Mouse (Mus musculus): Measurements from ENCODE around the gene Ncl. TPM values are rescaled to one million over a fixed set of nuclear protein-coding genes. Genes with fewer than 3 reads are reported as not detected.
A peak's percentile ranks its signal among the peaks of the same experiment; 100 is the strongest.

The Ncl gene
- total and polyA plus RNA-seq, 3 experiments, result 246 to 1,708 (median 370) TPM

DNA sequence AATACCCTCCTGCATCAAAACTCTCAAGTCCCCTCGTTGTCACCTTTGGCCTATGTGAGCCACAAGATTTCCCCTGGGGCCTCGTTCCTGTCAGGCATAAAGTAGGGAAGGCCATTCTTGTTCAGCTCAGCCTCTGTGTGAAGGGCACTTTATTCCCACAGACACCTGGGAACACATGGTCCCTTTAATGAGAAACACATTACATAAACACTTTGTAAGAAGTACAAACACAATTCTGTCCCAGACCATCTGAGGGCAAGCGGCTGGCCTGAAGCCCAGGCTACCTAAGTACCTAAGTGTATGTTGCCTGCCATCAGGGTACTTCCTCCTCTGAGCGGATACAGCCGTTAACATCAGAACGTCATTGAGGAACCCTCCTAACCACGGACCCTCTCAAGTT is 39.0 kb upstream of the Ncl start:
- H3K79me2 ChIP-seq (ENCODE audit: control insufficient read depth, insufficient read depth, low read length, poor library complexity), result no peaks in the 10 kb centered on the region
- no peaks in the 10 kb centered on the region for H3K27me3 ChIP-seq (ENCODE audit: control insufficient read depth in 1 of 2, insufficient read depth in 2 of 2, low read length in 2 of 2)
- H3K27ac ChIP-seq (ENCODE audit: control insufficient read depth, low read depth, low read length), result peak overlapping the region; percentile 89
- peaks cover 0 to 37% of the 10 kb centered on the region in 2 experiments; a peak in 2 of 4 replicates for H3K36me3 ChIP-seq (ENCODE audit: control insufficient read depth in 1 of 2, insufficient read depth in 2 of 2, low read length in 2 of 2)
- H3K9ac ChIP-seq (ENCODE audit: control insufficient read depth, low read depth, low read length, poor library complexity, severe bottlenecking), result peak overlapping the region; percentile 45
- no peaks in the 10 kb centered on the region for H3K9me3 ChIP-seq (replicated peaks; ENCODE audit: insufficient read depth, low read length)
- TF ChIP-seq POLR2A (IDR thresholded peaks at IDR 0.05; ENCODE audit: control insufficient read depth in 1 of 2, insufficient read depth in 1 of 2, low read depth in 1 of 2, low read length in 2 of 2, poor library complexity in 1 of 2), result peak; percentile 28 to 35; a peak in 1 of 4 replicates
- TF ChIP-seq SIN3A (IDR thresholded peaks at IDR 0.05; ENCODE audit: low read length), result peak; percentile 41; the same call in 1 of the 2 replicates
- no peak for TF ChIP-seq RCOR1 (IDR thresholded peaks at IDR 0.05; ENCODE audit: low read depth, low read length)
- peak; percentile 70 for TF ChIP-seq ETS1 (IDR thresholded peaks at IDR 0.05; ENCODE audit: low read depth, low read length)
- 0 out of 2 replicates have a peak, but pooled peaks have one; percentile 18 for TF ChIP-seq MAX (IDR thresholded peaks at IDR 0.05; ENCODE audit: low read length)
- peak; percentile 48; the same call in 1 of the 2 replicates for TF ChIP-seq MYB (IDR thresholded peaks at IDR 0.05; ENCODE audit: low read depth, low read length)
- 0 out of 2 replicates have a peak, but pooled peaks have one; percentile 15 for TF ChIP-seq TBP (IDR thresholded peaks at IDR 0.05; ENCODE audit: low read depth, low read length)
- TF ChIP-seq NELFE (IDR thresholded peaks at IDR 0.05; ENCODE audit: low read depth, low read length), result peak; percentile 26
- no peak for TF ChIP-seq POLR2AphosphoS5 (IDR thresholded peaks at IDR 0.05; ENCODE audit: borderline replicate concordance, low read depth, low read length)
- peak; percentile 10 to 52; a peak in 3 of 4 replicates for TF ChIP-seq EP300 (IDR thresholded peaks at IDR 0.05; ENCODE audit: low read depth in 1 of 2, low read length in 2 of 2)
- TF ChIP-seq KAT2A (conservative IDR thresholded peaks at IDR 0.05; ENCODE audit: low read depth, low read length), result no peak
- TF ChIP-seq CHD1 (IDR thresholded peaks at IDR 0.05; ENCODE audit: low read depth, low read length), result no peak
- peak; percentile 31; the same call in 1 of the 2 replicates for TF ChIP-seq TCF12 (IDR thresholded peaks at IDR 0.05; ENCODE audit: low read depth, low read length)
- DNase-seq (ENCODE audit: low read depth, low spot score), result peak; percentile 74
- H3K4me3 ChIP-seq (ENCODE audit: control insufficient read depth in 1 of 2, insufficient read depth in 1 of 2, low read depth in 2 of 2, low read length in 2 of 2), result no peak overlapping the region
- H3K4me1 ChIP-seq (ENCODE audit: control insufficient read depth in 1 of 2, insufficient read depth in 2 of 2, low read length in 2 of 2), result peaks cover 27 to 37% of the 10 kb centered on the region in 2 experiments

GRCm38 (mm10) chr1:86397621-86398020 is 38.4 kb upstream of the Ncl start:
- Histone ChIP-seq H3K27me3 (ENCODE audit: control insufficient read depth in 1 of 2, insufficient read depth in 2 of 2, low read length in 2 of 2) (no peaks in the 10 kb centered on the region), H3K9ac (ENCODE audit: control insufficient read depth, low read depth, low read length, poor library complexity, severe bottlenecking) (no peak overlapping the region), H3K4me3 (ENCODE audit: control insufficient read depth in 1 of 2, insufficient read depth in 1 of 2, low read depth in 2 of 2, low read length in 2 of 2) (no peak overlapping the region), H3K79me2 (ENCODE audit: control insufficient read depth, insufficient read depth, low read length, poor library complexity) (no peaks in the 10 kb centered on the region), H3K9me3 (replicated peaks; ENCODE audit: insufficient read depth, low read length) (no peaks in the 10 kb centered on the region), H3K4me1 (ENCODE audit: control insufficient read depth in 1 of 2, insufficient read depth in 2 of 2, low read length in 2 of 2) (peaks cover 27 to 40% of the 10 kb centered on the region in 2 experiments), H3K27ac (ENCODE audit: control insufficient read depth, low read depth, low read length) (peak overlapping the region; percentile 89), H3K36me3 (ENCODE audit: control insufficient read depth in 1 of 2, insufficient read depth in 2 of 2, low read length in 2 of 2) (peaks cover 0 to 40% of the 10 kb centered on the region in 2 experiments; a peak in 2 of 4 replicates)
- DNase-seq (ENCODE audit: low read depth, low spot score), result no peak
- TF ChIP-seq NELFE (IDR thresholded peaks at IDR 0.05; ENCODE audit: low read depth, low read length), result no peak
- no peak for TF ChIP-seq HCFC1 (IDR thresholded peaks at IDR 0.05; ENCODE audit: low read depth, low read length)
- no peak for TF ChIP-seq MAZ (IDR thresholded peaks at IDR 0.05; ENCODE audit: low read depth, low read length)
- no peak for TF ChIP-seq BHLHE40 (IDR thresholded peaks at IDR 0.05; ENCODE audit: borderline replicate concordance, low read depth, low read length)
- TF ChIP-seq POLR2AphosphoS5 (IDR thresholded peaks at IDR 0.05; ENCODE audit: borderline replicate concordance, low read depth, low read length), result no peak
- TF ChIP-seq ETS1 (IDR thresholded peaks at IDR 0.05; ENCODE audit: low read depth, low read length), result no peak
- no peak for TF ChIP-seq GABPA (IDR thresholded peaks at IDR 0.05; ENCODE audit: low read depth, low read length)
- no peak for TF ChIP-seq MYB (IDR thresholded peaks at IDR 0.05; ENCODE audit: low read depth, low read length)
- TF ChIP-seq ZNF384 (IDR thresholded peaks at IDR 0.05; ENCODE audit: low read depth, low read length), result no peak
- no peak for TF ChIP-seq ZMIZ1 (IDR thresholded peaks at IDR 0.05; ENCODE audit: low read depth, low read length)
- TF ChIP-seq TBP (IDR thresholded peaks at IDR 0.05; ENCODE audit: low read depth, low read length), result no peak
- TF ChIP-seq CHD2 (IDR thresholded peaks at IDR 0.05; ENCODE audit: low read length), result no peak
- no peak for TF ChIP-seq ZC3H11A (IDR thresholded peaks at IDR 0.05; ENCODE audit: low read depth, low read length)
- TF ChIP-seq CHD1 (IDR thresholded peaks at IDR 0.05; ENCODE audit: low read depth, low read length), result no peak
- no peak for TF ChIP-seq MYC (IDR thresholded peaks at IDR 0.05; ENCODE audit: low read depth, low read length)
- no peak for TF ChIP-seq RCOR1 (IDR thresholded peaks at IDR 0.05; ENCODE audit: low read depth, low read length)
- TF ChIP-seq NRF1 (IDR thresholded peaks at IDR 0.05; ENCODE audit: insufficient read depth, low read depth, low read length, poor library complexity, severe bottlenecking), result no peak
- TF ChIP-seq UBTF (IDR thresholded peaks at IDR 0.05; ENCODE audit: borderline replicate concordance, insufficient read depth, low read depth, low read length), result no peak
